Mouse (Mus musculus) bone marrow, adult 2 months (tissue): ENCODE data around the gene Man1c1. TPM values are rescaled to one million over a fixed set of nuclear protein-coding genes. Genes with fewer than 3 reads are reported as not detected.

Experiments used
- H3K27ac ChIP-seq: fragments of 200-500 bp; 2 replicates; pipeline ENCODE4 v1.5.1; 2012; ENCODE audit warnings: low read depth, mild to moderate bottlenecking, control low read depth, inconsistent platforms, low read length; ENCODE audit not compliant: control insufficient read depth, poor library complexity, insufficient read depth
- H3K4me1 ChIP-seq: fragments of 200-500 bp; 2 replicates; pipeline ENCODE4 v1.6.1; 2011; ENCODE audit warnings: low read length; ENCODE audit not compliant: control insufficient read depth, insufficient read depth
- H3K4me3 ChIP-seq: fragments of 200-500 bp; replicated peaks from 2 replicates; pipeline ENCODE3; 2011; ENCODE audit warnings: mild to moderate bottlenecking, low read depth, low read length, control low read depth; ENCODE audit not compliant: control insufficient read depth
- CTCF ChIP-seq: fragments of 200-500 bp; IDR thresholded peaks from 2 replicates; pipeline ENCODE4 v1.5.1; 2011; ENCODE audit warnings: low read length, control low read depth; ENCODE audit not compliant: control insufficient read depth, insufficient read depth
- POLR2A ChIP-seq: fragments of 200-500 bp; IDR thresholded peaks from 2 replicates; pipeline ENCODE4 v1.6.1; 2011; ENCODE audit warnings: low read depth, mild to moderate bottlenecking, control low read depth, low read length, borderline replicate concordance; ENCODE audit not compliant: control insufficient read depth
- WGBS: fragments of 180-500 bp; shearing (Covaris S2); methylation state at CpG from one replicate; pipeline ENCODE4 v1.1.7; 2018; 5-methylcytosine and 5-hydroxymethylcytosine counted together
- polyA plus RNA-seq: library from polyadenylated mRNA; stranded (reverse); fragments of >200 nt; gene quantifications from 2 replicates; pipeline ENCODE4 v1.2.4, GENCODE M21; 2011; ENCODE audit warnings: low replicate concordance; ENCODE audit not compliant: missing spikeins, insufficient read depth, insufficient read length

Gene Man1c1
- polyA plus RNA-seq, 1 experiment, result 7.3 TPM

DNA sequence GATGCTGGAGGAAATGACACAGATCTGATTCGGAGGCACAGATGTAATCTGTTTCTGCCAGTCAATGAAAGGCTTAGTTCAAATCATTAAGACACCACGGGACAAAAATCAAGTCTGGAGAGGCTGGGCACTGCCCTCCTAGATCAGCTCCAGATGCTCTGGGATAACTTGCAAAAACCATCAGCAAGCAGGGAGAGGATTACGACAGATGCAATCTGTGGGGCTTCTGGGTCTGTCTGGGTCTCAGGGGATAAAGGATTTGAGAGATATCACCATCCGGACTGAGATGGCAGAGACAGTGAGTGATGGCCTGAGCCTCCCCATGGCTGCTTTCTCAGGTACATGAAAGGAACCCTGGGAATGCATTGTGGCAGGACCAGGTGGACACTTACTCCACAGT is 99.6 kb downstream of the Man1c1 start:
- TF ChIP-seq POLR2A (no peak), CTCF (no peak)
- no peak overlapping the region for H3K27ac ChIP-seq
- H3K4me1 ChIP-seq, result peaks cover 6% of the 10 kb centered on the region; the same call in 1 of the 2 replicates
- H3K4me3 ChIP-seq, result no peak overlapping the region
- 71% methylated on average over 4 of the region's 4 CpGs for WGBS

DNA sequence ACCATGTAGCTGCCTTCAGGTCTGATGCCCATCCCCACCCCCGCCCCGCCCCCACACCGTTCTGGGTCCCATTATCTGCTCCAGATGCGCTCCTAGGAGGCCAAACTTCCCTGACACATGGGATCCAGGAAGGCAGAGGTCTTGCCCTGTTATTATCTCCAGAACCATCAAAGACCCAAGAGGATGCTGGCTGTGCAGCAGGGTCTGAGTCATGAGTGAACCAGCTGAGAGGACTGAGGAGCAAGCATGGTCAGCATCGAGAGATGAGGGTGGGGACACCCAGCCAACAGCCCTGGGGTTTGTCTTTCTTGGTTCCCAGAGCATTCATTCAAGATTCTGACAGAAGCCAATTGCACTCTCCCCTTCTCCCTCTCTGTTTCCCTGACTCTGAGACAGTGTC is 100.5 kb downstream of the Man1c1 start:
- Histone ChIP-seq H3K4me1 (peaks cover 6% of the 10 kb centered on the region; the same call in 1 of the 2 replicates), H3K27ac (no peak overlapping the region), H3K4me3 (no peak overlapping the region)
- TF ChIP-seq CTCF (no peak), POLR2A (no peak)
- WGBS, result 79% methylated on average over 5 of the region's 5 CpGs

DNA sequence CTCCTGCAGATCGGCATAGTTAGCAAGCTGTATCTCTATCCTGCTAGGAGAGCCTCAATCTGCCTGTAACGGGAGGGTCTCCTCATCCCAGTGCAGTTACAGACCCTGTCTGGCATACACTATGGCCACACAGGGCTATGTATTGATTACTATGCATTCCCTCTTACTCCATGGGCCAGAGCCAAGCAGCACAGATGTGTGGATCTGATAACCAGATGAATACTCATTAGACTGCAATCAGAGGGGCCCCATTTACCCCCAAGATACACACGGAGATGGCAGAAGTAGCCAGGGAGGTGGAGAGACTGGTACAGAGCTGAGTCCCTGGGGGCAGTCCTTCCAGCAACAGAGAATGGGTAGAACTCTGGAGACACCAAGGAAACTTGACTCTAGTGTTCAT is 101.5 kb downstream of the Man1c1 start:
- H3K4me1 ChIP-seq, result peaks cover 6% of the 10 kb centered on the region; the same call in 1 of the 2 replicates
- 34% methylated on average over 3 of the region's 3 CpGs for WGBS
- H3K4me3 ChIP-seq, result no peak overlapping the region
- TF ChIP-seq CTCF (no peak), POLR2A (no peak)
- H3K27ac ChIP-seq, result no peak overlapping the region

DNA sequence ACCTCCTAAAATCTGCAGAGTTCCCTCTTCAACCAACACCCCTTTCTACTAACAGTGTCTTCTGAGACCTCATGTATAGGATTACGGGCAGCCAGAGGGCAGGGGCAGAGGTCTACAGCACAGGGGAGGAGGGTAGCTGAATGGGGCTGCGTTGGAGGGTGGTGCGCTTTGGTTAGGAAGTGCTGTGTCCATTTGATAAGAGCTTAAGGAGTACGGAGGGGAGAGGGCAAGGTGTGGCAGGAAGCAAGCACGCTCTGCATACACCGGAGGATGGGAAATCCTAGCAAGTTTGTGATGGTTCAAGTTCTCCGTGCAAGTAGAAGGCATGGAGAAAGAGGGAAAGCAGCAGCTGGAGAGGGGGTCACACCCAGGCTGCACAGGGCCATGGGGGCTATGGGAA is 102.1 kb downstream of the Man1c1 start:
- Histone ChIP-seq H3K27ac (no peak overlapping the region), H3K4me3 (no peak overlapping the region), H3K4me1 (peaks cover 6% of the 10 kb centered on the region; the same call in 1 of the 2 replicates)
- 14% methylated on average over 7 of the region's 7 CpGs for WGBS
- TF ChIP-seq POLR2A, result no peak
- no peak for TF ChIP-seq CTCF

DNA sequence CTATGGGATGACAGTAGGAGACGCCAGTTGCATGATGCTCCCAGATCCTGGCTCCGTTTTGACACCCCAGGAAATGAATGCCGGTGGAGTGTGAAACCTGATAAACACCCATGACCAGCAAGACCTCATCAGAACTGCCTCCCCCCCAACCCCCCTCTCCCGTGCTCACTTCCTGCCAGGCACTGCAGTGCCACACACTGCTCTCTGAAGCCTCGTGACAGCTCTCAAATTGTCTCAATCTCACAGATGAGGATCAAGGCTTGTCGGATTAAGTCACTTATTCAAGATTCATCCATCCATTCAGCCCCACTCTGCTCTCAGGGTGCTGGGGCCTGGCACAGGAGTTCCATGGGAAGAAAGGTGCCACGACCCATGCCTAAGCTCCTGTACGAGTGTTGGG is 102.7 kb downstream of the Man1c1 start:
- Histone ChIP-seq H3K4me1 (peaks cover 6% of the 10 kb centered on the region; the same call in 1 of the 2 replicates), H3K27ac (no peak overlapping the region), H3K4me3 (no peak overlapping the region)
- 10% methylated on average over 8 of the region's 8 CpGs for WGBS
- TF ChIP-seq POLR2A (no peak), CTCF (no peak)

DNA sequence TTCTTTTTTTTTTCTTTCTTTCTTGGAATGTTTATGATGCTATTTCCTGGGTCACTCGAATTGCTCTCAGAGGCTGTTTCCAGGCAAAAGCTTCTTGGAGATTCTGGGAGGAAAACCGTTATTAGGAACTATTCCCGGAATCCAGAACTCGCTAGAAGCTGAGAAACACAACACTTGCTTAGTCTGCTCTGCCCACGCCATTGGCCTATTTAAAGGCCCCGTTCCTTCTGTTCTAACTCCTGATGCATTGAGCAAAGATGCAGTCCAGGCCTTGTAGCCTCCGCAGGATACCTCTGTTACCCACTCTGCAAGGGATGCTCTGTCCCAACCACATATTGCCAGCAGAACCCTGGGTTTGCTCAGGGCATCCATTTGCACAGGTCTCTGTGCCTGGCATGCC is 103.3 kb downstream of the Man1c1 start:
- WGBS, result 73% methylated on average over 7 of the region's 7 CpGs
- TF ChIP-seq POLR2A (no peak), CTCF (no peak)
- Histone ChIP-seq H3K4me1 (peaks cover 6% of the 10 kb centered on the region; the same call in 1 of the 2 replicates), H3K4me3 (no peak overlapping the region), H3K27ac (no peak overlapping the region)

DNA sequence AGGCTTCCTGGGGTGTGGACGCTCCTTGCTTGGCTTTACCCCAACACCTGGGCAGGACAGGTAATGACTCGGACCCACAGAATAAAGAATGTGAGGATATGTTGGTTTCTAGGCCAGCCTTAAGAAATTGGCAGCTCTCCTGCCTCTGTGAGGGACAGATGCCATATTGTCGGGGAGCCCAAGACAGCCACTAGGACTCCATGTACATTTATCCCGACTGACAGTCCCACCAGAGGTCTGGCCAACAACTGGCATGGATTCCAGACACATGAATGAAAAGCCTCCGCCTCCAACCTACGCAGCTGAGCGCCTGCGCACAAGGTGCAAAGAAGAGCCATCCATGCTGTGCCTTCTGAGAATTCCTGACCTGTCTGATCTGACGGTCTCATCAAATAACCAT is 104.0 kb downstream of the Man1c1 start:
- H3K4me1 ChIP-seq, result peaks cover 6% of the 10 kb centered on the region; the same call in 1 of the 2 replicates
- WGBS, result 85% methylated on average over 9 of the region's 9 CpGs

DNA sequence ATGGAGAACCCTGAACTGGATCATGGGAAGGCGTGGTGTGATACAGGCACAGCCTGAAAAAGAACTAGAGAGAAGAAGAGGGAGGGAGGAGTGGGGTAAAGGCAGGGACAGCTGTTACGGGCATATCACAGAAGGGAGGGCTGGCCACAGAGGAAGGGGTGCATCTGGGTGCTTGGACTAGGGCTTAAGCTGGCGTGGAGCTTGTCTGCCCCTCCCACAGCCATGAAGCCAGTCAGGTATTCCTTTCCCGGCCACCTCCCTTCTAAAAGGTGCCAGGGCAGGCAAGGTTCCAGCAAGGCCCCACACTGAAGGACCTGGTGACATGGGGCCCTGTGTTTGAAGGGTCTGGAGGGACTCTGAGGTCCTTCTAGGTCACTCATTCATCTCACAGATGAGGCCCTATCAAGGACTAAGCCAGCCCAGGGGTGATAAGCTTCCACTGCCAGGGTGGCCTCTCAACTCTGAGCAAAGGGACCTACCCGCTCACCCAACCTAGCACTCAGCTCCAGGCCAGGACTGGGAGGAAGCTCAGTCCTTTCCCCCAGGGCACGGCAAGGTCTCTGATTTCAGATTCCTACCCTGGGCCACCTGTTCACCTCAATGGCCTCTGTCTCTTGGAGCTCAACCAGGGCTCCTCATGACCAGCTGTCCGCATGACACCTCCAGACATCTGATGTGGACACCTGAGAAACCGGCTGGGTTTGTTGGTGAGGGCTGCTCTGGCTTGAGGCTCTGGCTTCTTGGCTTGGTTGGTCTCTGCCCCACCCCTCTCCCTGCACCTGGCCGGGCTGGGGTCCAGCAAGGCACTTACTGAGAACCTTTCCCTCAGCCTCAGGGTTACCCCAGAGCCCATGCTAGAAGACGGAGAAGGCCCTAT is 107.0 kb downstream of the Man1c1 start:
- 79% methylated on average over 10 of the region's 10 CpGs for WGBS
- no peak overlapping the region for H3K4me3 ChIP-seq
- H3K27ac ChIP-seq, result no peak overlapping the region
- no peak for TF ChIP-seq CTCF
- TF ChIP-seq POLR2A, result no peak
- peaks cover 9% of the 10 kb centered on the region for H3K4me1 ChIP-seq

More for the DNA sequence above, 104.0 kb downstream of the Man1c1 start:
- H3K27ac ChIP-seq, result no peak overlapping the region
- no peak overlapping the region for H3K4me3 ChIP-seq
- TF ChIP-seq CTCF, result no peak

DNA sequence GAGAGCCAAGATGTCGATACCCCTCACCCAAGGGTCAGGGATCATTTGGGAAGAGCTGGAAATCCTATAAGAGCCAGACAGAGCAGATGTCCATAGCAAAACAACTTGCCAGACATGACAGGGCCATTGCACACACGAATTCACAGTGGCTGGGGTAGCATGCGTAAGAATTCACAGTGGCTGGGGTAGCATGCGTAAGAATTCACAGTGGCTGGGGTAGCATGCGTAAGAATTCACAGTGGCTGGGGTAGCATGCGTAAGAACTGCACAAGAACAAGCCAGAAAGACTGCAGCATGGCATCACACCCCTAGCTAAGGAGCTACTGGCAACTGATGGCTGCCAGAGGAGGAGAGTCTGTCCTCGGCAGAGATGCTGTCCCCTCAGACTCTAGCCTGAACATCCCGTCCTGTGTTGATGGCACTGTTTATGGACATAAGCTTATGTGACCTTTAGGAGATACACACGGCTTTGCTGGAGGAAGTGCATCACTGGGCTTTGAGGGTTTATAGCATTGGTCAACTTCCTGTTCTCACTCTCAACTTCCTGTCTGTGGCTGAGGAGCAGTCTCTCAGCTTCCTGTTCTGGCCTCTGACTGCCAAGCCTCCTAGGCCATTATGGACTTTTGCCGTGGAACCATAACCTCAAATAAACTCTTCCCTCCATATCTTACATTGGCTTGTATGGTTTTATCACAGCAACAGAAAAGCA is 109.2 kb downstream of the Man1c1 start:
- peak overlapping the region; percentile 91 for H3K27ac ChIP-seq
- no peak overlapping the region for H3K4me3 ChIP-seq
- H3K4me1 ChIP-seq, result peaks cover 6% of the 10 kb centered on the region
- no peak for TF ChIP-seq POLR2A
- TF ChIP-seq CTCF, result no peak
- 66% methylated on average over 10 of the region's 10 CpGs for WGBS
